Comparison of ENCODE assay signal across 27 mouse cellular contexts in the genomic region with DNA sequence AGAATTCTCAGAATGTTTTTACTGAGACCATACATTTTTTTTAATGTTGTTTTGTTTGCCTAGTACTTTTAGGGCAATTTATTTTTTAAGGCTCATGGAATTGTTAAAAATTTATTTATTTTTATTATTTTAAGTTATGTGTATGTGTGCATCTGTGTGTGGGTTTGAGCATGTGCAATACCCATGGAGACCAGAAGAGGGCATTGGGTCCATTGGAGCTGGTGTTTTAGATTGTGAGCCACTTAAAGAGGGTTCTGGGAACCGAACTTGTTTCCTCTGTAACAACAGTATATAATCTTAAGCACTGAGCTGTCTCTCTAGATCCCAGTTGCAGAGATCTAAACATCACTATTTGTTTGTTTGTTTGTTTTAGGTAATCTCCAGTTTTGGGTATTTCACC. TPM values are rescaled to one million over a fixed set of nuclear protein-coding genes. Genes with fewer than 3 reads are reported as not detected.
DNase-seq lines count a peak whose midpoint lies in the region; ATAC-seq and TF ChIP-seq lines count a peak whose summit lies in the region.
"Had no signal": no experiment of that assay in that cellular context is flagged by ENCODE, and none has a peak within 500 bp of the region (broad histone marks: within the 10 kb centered on the region; RNA-seq: fewer than 3 reads in every experiment).

No protein-coding gene starts in this region.

- no peaks in the 10 kb centered on the region for H3K9me3 ChIP-seq in forebrain, postnatal 0 days (ENCODE audit: low read length)
- H3K9me3 ChIP-seq in forebrain, embryonic 14.5 days (replicated peaks; ENCODE audit: control insufficient read depth, low read length): 0 out of 2 replicates have a peak, but pooled peaks cover 4% of the 10 kb centered on the region
- no peaks in the 10 kb centered on the region for H3K9me3 ChIP-seq in kidney, embryonic 14.5 days (ENCODE audit: control insufficient read depth, low read length)
- H3K9me3 ChIP-seq: embryonic facial prominence, embryonic 13.5 days; forebrain, embryonic 10.5 days; hindbrain, embryonic 13.5 days; midbrain, embryonic 15.5 days; neural tube, embryonic 12.5 days had no signal

- H3K27me3 ChIP-seq in forebrain, postnatal 0 days (ENCODE audit: insufficient read depth, low read length): no peaks in the 10 kb centered on the region
- no peaks in the 10 kb centered on the region for H3K27me3 ChIP-seq in forebrain, embryonic 14.5 days (replicated peaks; ENCODE audit: control insufficient read depth, insufficient read depth, low read length)
- peaks cover 4% of the 10 kb centered on the region for H3K27me3 ChIP-seq in Patski
- no peaks in the 10 kb centered on the region for H3K27me3 ChIP-seq in kidney, embryonic 14.5 days (ENCODE audit: control insufficient read depth, insufficient read depth, low read length)
- H3K27me3 ChIP-seq: embryonic facial prominence, embryonic 13.5 days; midbrain, embryonic 15.5 days; neural tube, embryonic 12.5 days had no signal

- no peaks in the 10 kb centered on the region for H3K4me1 ChIP-seq in forebrain, postnatal 0 days (ENCODE audit: insufficient read depth)
- no peaks in the 10 kb centered on the region for H3K4me1 ChIP-seq in forebrain, embryonic 14.5 days (ENCODE audit: control insufficient read depth, insufficient read depth, low read length)
- no peaks in the 10 kb centered on the region for H3K4me1 ChIP-seq in kidney, embryonic 14.5 days (ENCODE audit: control insufficient read depth, insufficient read depth, low read length)
- H3K4me1 ChIP-seq: embryonic facial prominence, embryonic 13.5 days; hindbrain, embryonic 13.5 days; midbrain, embryonic 15.5 days; neural tube, embryonic 12.5 days had no signal

- H3K27ac ChIP-seq in forebrain, postnatal 0 days (ENCODE audit: low read depth, low read length): no peak overlapping the region
- no peak overlapping the region for H3K27ac ChIP-seq in forebrain, embryonic 14.5 days (ENCODE audit: low read depth, low read length)
- no peak overlapping the region for H3K27ac ChIP-seq in left cerebral cortex, adult 2 months
- no peak overlapping the region for H3K27ac ChIP-seq in kidney, embryonic 14.5 days (ENCODE audit: low read depth, low read length)
- H3K27ac ChIP-seq: embryonic facial prominence, embryonic 13.5 days; forebrain, embryonic 10.5 days; hindbrain, embryonic 13.5 days; midbrain, embryonic 15.5 days; neural tube, embryonic 12.5 days had no signal

- in situ Hi-C loops in Patski (cut with MboI; ENCODE audit: low pct_unique_long_range_greater_than_20kb): no loop called here

- no peak overlapping the region for H3K9ac ChIP-seq in forebrain, postnatal 0 days
- H3K9ac ChIP-seq in forebrain, embryonic 14.5 days (ENCODE audit: low read length): no peak overlapping the region
- no peak overlapping the region for H3K9ac ChIP-seq in kidney, embryonic 14.5 days (ENCODE audit: low read depth, low read length)
- H3K9ac ChIP-seq: embryonic facial prominence, embryonic 13.5 days; hindbrain, embryonic 13.5 days; midbrain, embryonic 15.5 days; neural tube, embryonic 12.5 days had no signal

- no peak overlapping the region for H3K4me3 ChIP-seq in forebrain, postnatal 0 days (ENCODE audit: low read depth, low read length)
- H3K4me3 ChIP-seq in forebrain, embryonic 14.5 days (ENCODE audit: low read depth, low read length): no peak overlapping the region
- H3K4me3 ChIP-seq in left cerebral cortex, adult 2 months: no peak overlapping the region
- no peak overlapping the region for H3K4me3 ChIP-seq in kidney, embryonic 14.5 days (ENCODE audit: low read length)
- H3K4me3 ChIP-seq: embryonic facial prominence, embryonic 13.5 days; forebrain, embryonic 10.5 days; hindbrain, embryonic 13.5 days; midbrain, embryonic 15.5 days; myocyte; neural tube, embryonic 12.5 days had no signal

- POLR2A ChIA-PET in Patski (lab: Charles Lee): no interaction called here

- ATAC-seq in forebrain, postnatal 0 days: no peak
- no peak for ATAC-seq in forebrain, embryonic 14.5 days
- ATAC-seq in Patski: no peak
- no peak for ATAC-seq in kidney, embryonic 14.5 days (ENCODE audit: low FRiP score, low TSS enrichment)
- ATAC-seq: forebrain, embryonic 16.5 days; midbrain, embryonic 15.5 days had no signal

- intact Hi-C loops in left cerebral cortex, adult 2 months (cut with DNase I): no loop called here
- intact Hi-C loops in left cerebral cortex, postnatal 10 days (cut with DNase I): no loop called here

- TF ChIP-seq CTCF in forebrain, postnatal 0 days (IDR thresholded peaks at IDR 0.05; ENCODE audit: low read depth): peak; percentile 9; the same call in 1 of the 2 replicates
- peak; percentile 5; the same call in 1 of the 2 replicates for TF ChIP-seq CTCF in left cerebral cortex, adult 2 months (IDR thresholded peaks at IDR 0.05)
- peak; percentile 28 for TF ChIP-seq CTCF in Patski (IDR thresholded peaks at IDR 0.05)

- H3K4me2 ChIP-seq in forebrain, postnatal 0 days (ENCODE audit: low read depth): no peak overlapping the region
- H3K4me2 ChIP-seq in forebrain, embryonic 14.5 days (ENCODE audit: low read length): no peak overlapping the region
- no peak overlapping the region for H3K4me2 ChIP-seq in kidney, embryonic 14.5 days (replicated peaks; ENCODE audit: low read depth, low read length)
- H3K4me2 ChIP-seq: embryonic facial prominence, embryonic 13.5 days; heart, embryonic 11.5 days; hindbrain, embryonic 13.5 days; midbrain, embryonic 15.5 days; neural tube, embryonic 12.5 days had no signal

- WGBS in forebrain, postnatal 0 days: 92% methylated on average over 1 of the region's 1 CpGs
- 90% methylated on average over 1 of the region's 1 CpGs for WGBS in forebrain, embryonic 14.5 days
- 90% methylated on average over 1 of the region's 1 CpGs for WGBS in kidney, embryonic 14.5 days

- H3K36me3 ChIP-seq in forebrain, postnatal 0 days (ENCODE audit: insufficient read depth): no peaks in the 10 kb centered on the region
- H3K36me3 ChIP-seq in forebrain, embryonic 14.5 days (ENCODE audit: control insufficient read depth, insufficient read depth, low read length): no peaks in the 10 kb centered on the region
- H3K36me3 ChIP-seq in kidney, embryonic 14.5 days (ENCODE audit: control insufficient read depth, insufficient read depth, low read length): no peaks in the 10 kb centered on the region
- H3K36me3 ChIP-seq: embryonic facial prominence, embryonic 13.5 days; forebrain, embryonic 10.5 days; hindbrain, embryonic 13.5 days; midbrain, embryonic 15.5 days; neural tube, embryonic 12.5 days had no signal

- CTCF ChIA-PET in Patski (lab: Charles Lee): no interaction called here

- DNase-seq in forebrain, postnatal 0 days: no peak
- DNase-seq in forebrain, embryonic 14.5 days (ENCODE audit: low spot score): no peak
- no peak for DNase-seq in left cerebral cortex, adult 2 months (ENCODE audit: extremely low spot score in 1 of 2, low spot score in 2 of 2)
- DNase-seq in left cerebral cortex, postnatal 10 days (ENCODE audit: extremely low spot score in 1 of 2, low spot score in 2 of 2): no peak
- DNase-seq in A20 (ENCODE audit: low read depth, low spot score): peak; percentile 5
- DNase-seq in Patski (ENCODE audit: low read depth, low spot score): no peak
- no peak for DNase-seq in thymus, postnatal 36 days
- DNase-seq: adrenal gland, postnatal 14 days; cerebellum, adult 18-20 months; cerebellum, postnatal 10 days; gastrocnemius, postnatal 25 days; heart, adult 11 months; heart, postnatal 36 days; kidney, adult 18-20 months; kidney, postnatal 36 days; layer of hippocampus, postnatal 36 days; liver; lung, postnatal 10 days had no signal

RNA-seq across cellular contexts. Expression of a gene that starts 40.5 kb away (rescaled TPM):
- 38.5 and 42.1 TPM in 2 replicates for total RNA-seq in forebrain, postnatal 0 days (2014; rRNA removed)
- 32.9 and 45.8 TPM in 2 replicates for polyA plus RNA-seq in forebrain, postnatal 0 days (2015; fragmentation: Nextera tagmentation; extraction: Ambion mirVana)
- polyA plus RNA-seq in forebrain, embryonic 14.5 days (2014; fragmentation: Nextera tagmentation; extraction: Ambion mirVana): 50.0 and 54.7 TPM in 2 replicates
- total RNA-seq in left cerebral cortex, adult 2 months (2021): 10 to 100 TPM; 78.4 to 92.0 TPM
- 10 to 100 TPM; 56.0 to 73.4 TPM for total RNA-seq in left cerebral cortex, postnatal 10 days (2021)
- polyA plus RNA-seq in Patski (2021): 118 TPM
- polyA plus RNA-seq in kidney, embryonic 14.5 days (2014; fragmentation: Nextera tagmentation; extraction: Ambion mirVana): 59.4 and 66.7 TPM in 2 replicates
